Mouse (Mus musculus): ENCODE measurements around the gene Itpr3.

Itpr3 gene

GRCm38 (mm10) chr17:27139304-27139703 is 82.2 kb downstream of the Itpr3 start:
- no peak for DNase-seq (ENCODE audit: extremely low spot score, low spot score)

GRCm38 (mm10) chr17:27140262-27140661 is 83.2 kb downstream of the Itpr3 start:
- DNase-seq (ENCODE audit: extremely low spot score, low spot score) = no peak

- no peak for DNase-seq (ENCODE audit: extremely low spot score, low spot score)
Measured at GRCm38 (mm10) chr17:27141971-27142450, 84.9 kb downstream of the Itpr3 start.

- DNase-seq (ENCODE audit: extremely low spot score, low spot score) = no peak
Measured at GRCm38 (mm10) chr17:27144152-27144551, 87.0 kb downstream of the Itpr3 start.

GRCm38 (mm10) chr17:27146323-27146923 is 89.3 kb downstream of the Itpr3 start:
- DNase-seq (ENCODE audit: extremely low spot score, low spot score) = peak; percentile 40

GRCm38 (mm10) chr17:27150871-27151270 is 93.8 kb downstream of the Itpr3 start:
- DNase-seq (ENCODE audit: extremely low spot score, low spot score) = no peak

GRCm38 (mm10) chr17:27151411-27151810 is 94.3 kb downstream of the Itpr3 start:
- no peak for DNase-seq (ENCODE audit: extremely low spot score, low spot score)

- no peak for DNase-seq (ENCODE audit: extremely low spot score, low spot score)
Measured at GRCm38 (mm10) chr17:27152976-27153723, 96.0 kb downstream of the Itpr3 start.

GRCm38 (mm10) chr17:27153773-27154193 is 96.7 kb downstream of the Itpr3 start:
- DNase-seq (ENCODE audit: extremely low spot score, low spot score) = no peak

- no peak for DNase-seq (ENCODE audit: extremely low spot score, low spot score)
Measured at GRCm38 (mm10) chr17:27154256-27154655, 97.2 kb downstream of the Itpr3 start.

GRCm38 (mm10) chr17:27154881-27155280 is 97.8 kb downstream of the Itpr3 start:
- DNase-seq (ENCODE audit: extremely low spot score, low spot score) = no peak

- no peak for DNase-seq (ENCODE audit: extremely low spot score, low spot score)
Measured at GRCm38 (mm10) chr17:27155752-27156151, 98.6 kb downstream of the Itpr3 start.

- DNase-seq (ENCODE audit: extremely low spot score, low spot score) = no peak
Measured at GRCm38 (mm10) chr17:27158439-27158838, 101.3 kb downstream of the Itpr3 start.

GRCm38 (mm10) chr17:27159169-27159568 is 102.1 kb downstream of the Itpr3 start:
- DNase-seq (ENCODE audit: extremely low spot score, low spot score) = no peak

GRCm38 (mm10) chr17:27160905-27161304 is 103.8 kb downstream of the Itpr3 start:
- no peak for DNase-seq (ENCODE audit: extremely low spot score, low spot score)

GRCm38 (mm10) chr17:27165054-27165773 is 108.1 kb downstream of the Itpr3 start:
- no peak for DNase-seq (ENCODE audit: extremely low spot score, low spot score)

- DNase-seq (ENCODE audit: extremely low spot score, low spot score) = no peak
Measured at GRCm38 (mm10) chr17:27166901-27167300, 109.8 kb downstream of the Itpr3 start.

- DNase-seq (ENCODE audit: extremely low spot score, low spot score) = no peak
Measured at GRCm38 (mm10) chr17:27167545-27167944, 110.4 kb downstream of the Itpr3 start, which contains the start of gene Ip6k3. Gene Ip6k3 (minus strand): TSS chr17:27167795.

GRCm38 (mm10) chr17:27168569-27168968 is 111.5 kb downstream of the Itpr3 start:
- DNase-seq (ENCODE audit: extremely low spot score, low spot score) = no peak

- DNase-seq (ENCODE audit: extremely low spot score, low spot score) = no peak
Measured at GRCm38 (mm10) chr17:27169952-27170695, 113.0 kb downstream of the Itpr3 start.

- DNase-seq (ENCODE audit: extremely low spot score, low spot score) = no peak
Measured at GRCm38 (mm10) chr17:27171121-27171520, 114.0 kb downstream of the Itpr3 start.
